Mouse (Mus musculus): ENCODE measurements at regions not wholly inside any gene's neighbourhood (a gene's known extent, or its start where the extent isn't known, plus 50 kb on each side); places are given as distances from the start of the nearest gene placed in this dataset.
"Not testable (repeated sequence)": the region's sequence is repeated elsewhere in the genome, so short reads cannot be mapped to it uniquely, and the experiment has no call there.

GRCm38 (mm10) chr16:29760627-29761026 is 181.5 kb downstream of the Opa1 start:
- H3K27ac ChIP-seq (ENCODE audit: low read length): no peak overlapping the region
- H3K27me3 ChIP-seq (replicated peaks; ENCODE audit: control insufficient read depth, insufficient read depth, low read length): no peaks in the 10 kb centered on the region
- peaks cover 5% of the 10 kb centered on the region; the same call in 1 of the 2 replicates for H3K9me3 ChIP-seq (ENCODE audit: control insufficient read depth, low read length)
- ATAC-seq: no peak
- peaks cover 30% of the 10 kb centered on the region for H3K4me1 ChIP-seq (ENCODE audit: control insufficient read depth, insufficient read depth, low read length)
- no peak overlapping the region for H3K4me2 ChIP-seq (ENCODE audit: low read depth, low read length)
- 0 out of 2 replicates have a peak, but pooled peaks cover 2% of the 10 kb centered on the region for H3K36me3 ChIP-seq (ENCODE audit: control insufficient read depth, insufficient read depth, low read length)
- no peak overlapping the region for H3K4me3 ChIP-seq (ENCODE audit: low read length)
- H3K9ac ChIP-seq (ENCODE audit: low read depth, low read length): no peak overlapping the region
- 92% methylated on average over 4 of the region's 4 CpGs for WGBS

DNA sequence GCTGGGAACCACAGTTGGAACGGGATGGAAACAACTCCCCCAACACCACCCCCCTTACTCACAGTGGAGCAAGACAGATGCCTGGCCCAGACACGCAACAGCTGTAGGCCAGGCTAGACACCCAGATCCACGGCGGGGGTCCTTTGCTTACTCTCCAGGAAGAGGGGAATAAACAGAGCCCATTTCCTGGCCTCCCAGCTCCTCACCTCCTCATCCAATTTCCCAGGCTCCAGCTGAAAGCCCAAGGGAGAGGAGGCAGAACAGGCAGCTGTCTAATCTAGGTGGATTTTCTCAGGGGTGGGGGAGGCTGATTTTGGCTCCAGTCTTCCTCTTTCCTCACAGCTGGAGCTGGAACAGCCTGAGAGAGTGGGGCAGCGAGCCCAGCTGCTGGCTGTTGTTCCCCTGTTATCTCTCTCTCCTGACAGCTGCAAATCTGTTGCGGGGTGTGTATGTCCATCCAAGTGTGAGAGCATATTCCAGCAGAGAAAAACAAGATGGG is 182.7 kb downstream of the Opa1 start:
- peak overlapping the region; percentile 57 for H3K27ac ChIP-seq (ENCODE audit: low read length)
- no peak overlapping the region for H3K4me2 ChIP-seq (ENCODE audit: low read depth, low read length)

GRCm38 (mm10) chr16:29764376-29764775 is 185.2 kb downstream of the Opa1 start:
- no peak for ATAC-seq

More for the DNA sequence above, 182.7 kb downstream of the Opa1 start:
- peak; percentile 88 for ATAC-seq
- no peak overlapping the region for H3K9ac ChIP-seq (ENCODE audit: low read depth, low read length)
- WGBS: 30% methylated on average over 6 of the region's 6 CpGs
- H3K4me1 ChIP-seq (ENCODE audit: control insufficient read depth, insufficient read depth, low read length): peaks cover 30% of the 10 kb centered on the region
- peaks cover 5% of the 10 kb centered on the region; the same call in 1 of the 2 replicates for H3K9me3 ChIP-seq (ENCODE audit: control insufficient read depth, low read length)
- no peaks in the 10 kb centered on the region for H3K27me3 ChIP-seq (replicated peaks; ENCODE audit: control insufficient read depth, insufficient read depth, low read length)
- H3K36me3 ChIP-seq (ENCODE audit: control insufficient read depth, insufficient read depth, low read length): 0 out of 2 replicates have a peak, but pooled peaks cover 2% of the 10 kb centered on the region
- H3K4me3 ChIP-seq (ENCODE audit: low read length): no peak overlapping the region

GRCm38 (mm10) chr16:29765801-29766200 is 186.7 kb downstream of the Opa1 start:
- peaks cover 18% of the 10 kb centered on the region for H3K4me1 ChIP-seq (ENCODE audit: control insufficient read depth, insufficient read depth, low read length)
- H3K9me3 ChIP-seq (ENCODE audit: control insufficient read depth, low read length); H3K9ac ChIP-seq (ENCODE audit: low read depth, low read length); H3K4me3 ChIP-seq (ENCODE audit: low read length); H3K36me3 ChIP-seq (ENCODE audit: control insufficient read depth, insufficient read depth, low read length); ATAC-seq; H3K27me3 ChIP-seq (replicated peaks; ENCODE audit: control insufficient read depth, insufficient read depth, low read length); H3K27ac ChIP-seq (ENCODE audit: low read length); H3K4me2 ChIP-seq (ENCODE audit: low read depth, low read length): not testable (repeated sequence)
- WGBS: 97% methylated on average over 3 of the region's 3 CpGs

More at GRCm38 (mm10) chr16:29764376-29764775, 185.2 kb downstream of the Opa1 start:
- no peak overlapping the region for H3K9ac ChIP-seq (ENCODE audit: low read depth, low read length)
- no peaks in the 10 kb centered on the region for H3K27me3 ChIP-seq (replicated peaks; ENCODE audit: control insufficient read depth, insufficient read depth, low read length)
- no peak overlapping the region for H3K27ac ChIP-seq (ENCODE audit: low read length)
- H3K4me1 ChIP-seq (ENCODE audit: control insufficient read depth, insufficient read depth, low read length): peaks cover 22% of the 10 kb centered on the region
- H3K4me3 ChIP-seq (ENCODE audit: low read length): no peak overlapping the region
- H3K4me2 ChIP-seq (ENCODE audit: low read depth, low read length): no peak overlapping the region
- 89% methylated on average over 1 of the region's 1 CpGs for WGBS
- H3K9me3 ChIP-seq (ENCODE audit: control insufficient read depth, low read length): peaks cover 5% of the 10 kb centered on the region; the same call in 1 of the 2 replicates
- H3K36me3 ChIP-seq (ENCODE audit: control insufficient read depth, insufficient read depth, low read length): 0 out of 2 replicates have a peak, but pooled peaks cover 2% of the 10 kb centered on the region

- Histone ChIP-seq H3K4me1 (ENCODE audit: control insufficient read depth, insufficient read depth, low read length) (peaks cover 32% of the 10 kb centered on the region), H3K9ac (ENCODE audit: low read depth, low read length) (peak overlapping the region; percentile 49), H3K4me2 (ENCODE audit: low read depth, low read length) (no peak overlapping the region), H3K4me3 (ENCODE audit: low read length) (no peak overlapping the region), H3K27ac (ENCODE audit: low read length) (no peak overlapping the region), H3K36me3 (ENCODE audit: control insufficient read depth, insufficient read depth, low read length) (no peaks in the 10 kb centered on the region), H3K27me3 (replicated peaks; ENCODE audit: control insufficient read depth, insufficient read depth, low read length) (no peaks in the 10 kb centered on the region), H3K9me3 (ENCODE audit: control insufficient read depth, low read length) (no peaks in the 10 kb centered on the region)
- 68% methylated on average over 4 of the region's 4 CpGs for WGBS
- ATAC-seq: 0 out of 2 replicates have a peak, but pooled peaks have one; percentile 3
Measured at GRCm38 (mm10) chr16:29771320-29771719, 192.2 kb downstream of the Opa1 start.

- WGBS: 36% methylated on average over 13 of the region's 13 CpGs
- H3K27ac ChIP-seq (ENCODE audit: low read length): no peak overlapping the region
- no peaks in the 10 kb centered on the region for H3K27me3 ChIP-seq (replicated peaks; ENCODE audit: control insufficient read depth, insufficient read depth, low read length)
- no peak overlapping the region for H3K4me3 ChIP-seq (ENCODE audit: low read length)
- peak overlapping the region; percentile 49 for H3K9ac ChIP-seq (ENCODE audit: low read depth, low read length)
- 0 out of 2 replicates have a peak, but pooled peaks have one; percentile 31 for ATAC-seq
- peaks cover 36% of the 10 kb centered on the region for H3K4me1 ChIP-seq (ENCODE audit: control insufficient read depth, insufficient read depth, low read length)
- H3K36me3 ChIP-seq (ENCODE audit: control insufficient read depth, insufficient read depth, low read length): no peaks in the 10 kb centered on the region
- H3K4me2 ChIP-seq (ENCODE audit: low read depth, low read length): no peak overlapping the region
- H3K9me3 ChIP-seq (ENCODE audit: control insufficient read depth, low read length): no peaks in the 10 kb centered on the region
Measured at GRCm38 (mm10) chr16:29771728-29772608, 192.8 kb downstream of the Opa1 start.

GRCm38 (mm10) chr16:29772609-29772988 is 193.5 kb downstream of the Opa1 start:
- no peak overlapping the region for H3K4me2 ChIP-seq (ENCODE audit: low read depth, low read length)
- H3K27me3 ChIP-seq (replicated peaks; ENCODE audit: control insufficient read depth, insufficient read depth, low read length): no peaks in the 10 kb centered on the region
- no peak overlapping the region for H3K9ac ChIP-seq (ENCODE audit: low read depth, low read length)
- peaks cover 36% of the 10 kb centered on the region for H3K4me1 ChIP-seq (ENCODE audit: control insufficient read depth, insufficient read depth, low read length)
- no peak overlapping the region for H3K4me3 ChIP-seq (ENCODE audit: low read length)
- no peak for ATAC-seq
- WGBS: 63% methylated on average over 12 of the region's 12 CpGs
- no peak overlapping the region for H3K27ac ChIP-seq (ENCODE audit: low read length)
- no peaks in the 10 kb centered on the region for H3K36me3 ChIP-seq (ENCODE audit: control insufficient read depth, insufficient read depth, low read length)
- H3K9me3 ChIP-seq (ENCODE audit: control insufficient read depth, low read length): no peaks in the 10 kb centered on the region

GRCm38 (mm10) chr16:29773056-29773455 is 193.9 kb downstream of the Opa1 start:
- WGBS: 89% methylated on average over 6 of the region's 6 CpGs
- Histone ChIP-seq H3K4me3 (ENCODE audit: low read length) (no peak overlapping the region), H3K27me3 (replicated peaks; ENCODE audit: control insufficient read depth, insufficient read depth, low read length) (no peaks in the 10 kb centered on the region)

GRCm38 (mm10) chr16:29774949-29775348 is 195.8 kb downstream of the Opa1 start:
- Histone ChIP-seq H3K9me3 (ENCODE audit: control insufficient read depth, low read length) (no peaks in the 10 kb centered on the region), H3K27ac (ENCODE audit: low read length) (peak overlapping the region; percentile 12), H3K4me3 (ENCODE audit: low read length) (no peak overlapping the region), H3K36me3 (ENCODE audit: control insufficient read depth, insufficient read depth, low read length) (no peaks in the 10 kb centered on the region), H3K4me2 (ENCODE audit: low read depth, low read length) (no peak overlapping the region), H3K4me1 (ENCODE audit: control insufficient read depth, insufficient read depth, low read length) (peaks cover 36% of the 10 kb centered on the region), H3K9ac (ENCODE audit: low read depth, low read length) (no peak overlapping the region), H3K27me3 (replicated peaks; ENCODE audit: control insufficient read depth, insufficient read depth, low read length) (no peaks in the 10 kb centered on the region)
- ATAC-seq: peak; percentile 71
- WGBS: 25% methylated on average over 2 of the region's 2 CpGs

More at GRCm38 (mm10) chr16:29773056-29773455, 193.9 kb downstream of the Opa1 start:
- H3K9me3 ChIP-seq (ENCODE audit: control insufficient read depth, low read length): no peaks in the 10 kb centered on the region
- H3K4me2 ChIP-seq (ENCODE audit: low read depth, low read length): no peak overlapping the region
- ATAC-seq: no peak
- no peak overlapping the region for H3K27ac ChIP-seq (ENCODE audit: low read length)
- H3K9ac ChIP-seq (ENCODE audit: low read depth, low read length): no peak overlapping the region
- no peaks in the 10 kb centered on the region for H3K36me3 ChIP-seq (ENCODE audit: control insufficient read depth, insufficient read depth, low read length)
- H3K4me1 ChIP-seq (ENCODE audit: control insufficient read depth, insufficient read depth, low read length): peaks cover 36% of the 10 kb centered on the region

Measured in intestine, embryonic 16.5 days (tissue).